Mouse (Mus musculus): ENCODE measurements around the gene Cntn3. TPM values are rescaled to one million over a fixed set of nuclear protein-coding genes. Genes with fewer than 3 reads are reported as not detected.

Gene Cntn3
- polyA plus RNA-seq, 1 experiment from 2014 or later, result 2.7 TPM

DNA sequence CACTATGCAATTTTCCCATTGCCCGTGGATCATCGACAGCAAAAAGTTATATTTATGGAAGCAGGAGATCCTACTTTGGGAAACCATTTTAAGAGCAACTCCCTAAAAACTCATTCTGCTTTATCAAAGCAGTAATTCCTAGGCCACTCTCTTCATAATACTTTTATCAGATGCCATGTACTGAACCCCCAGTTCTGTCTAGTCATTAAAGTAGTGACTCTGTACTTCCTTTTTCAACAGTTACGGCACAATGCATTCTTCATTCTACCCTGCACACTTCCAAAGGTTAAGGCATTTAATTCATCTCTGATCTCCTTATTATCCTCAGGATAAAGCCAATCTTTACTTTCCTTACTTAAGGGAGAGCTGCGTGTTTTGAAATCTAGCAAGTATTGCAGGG is 184.3 kb downstream of the Cntn3 start:
- Histone ChIP-seq H3K9ac (ENCODE audit: low read depth, low read length) (no peak overlapping the region), H3K27me3 (ENCODE audit: control insufficient read depth, insufficient read depth, low read length) (no peaks in the 10 kb centered on the region), H3K36me3 (ENCODE audit: control insufficient read depth, insufficient read depth, low read length) (no peaks in the 10 kb centered on the region), H3K27ac (ENCODE audit: low read depth, low read length) (no peak overlapping the region), H3K9me3 (ENCODE audit: control insufficient read depth, low read length) (no peaks in the 10 kb centered on the region), H3K4me3 (ENCODE audit: low read length) (no peak overlapping the region), H3K4me2 (replicated peaks; ENCODE audit: low read depth, low read length) (no peak overlapping the region), H3K4me1 (ENCODE audit: control insufficient read depth, insufficient read depth, low read length) (no peaks in the 10 kb centered on the region)
- 91% methylated on average over 4 of the region's 4 CpGs for WGBS
- ATAC-seq (ENCODE audit: low FRiP score, low TSS enrichment), result no peak

DNA sequence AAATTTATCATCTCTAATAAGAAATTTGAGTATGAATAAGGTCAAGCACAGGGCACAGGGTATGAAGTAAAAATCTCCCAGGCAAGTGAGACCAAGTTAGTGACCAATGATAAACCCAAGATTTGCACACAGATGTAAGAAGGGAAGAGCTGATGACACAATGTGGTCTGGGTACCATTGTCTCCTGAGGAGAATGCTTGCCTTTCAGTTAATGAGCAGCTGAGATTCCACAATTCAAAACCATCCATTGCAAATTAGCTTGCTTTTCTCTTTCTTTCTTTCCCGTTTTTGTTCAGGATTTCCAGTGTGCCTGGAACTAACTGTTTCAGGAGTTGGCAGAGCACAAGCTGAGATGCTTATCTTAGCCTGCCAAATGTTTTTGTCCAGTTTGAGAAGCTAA is 200.8 kb downstream of the Cntn3 start:
- Histone ChIP-seq H3K9me3 (ENCODE audit: control insufficient read depth, low read length) (no peaks in the 10 kb centered on the region), H3K36me3 (ENCODE audit: control insufficient read depth, insufficient read depth, low read length) (no peaks in the 10 kb centered on the region), H3K9ac (ENCODE audit: low read depth, low read length) (no peak overlapping the region), H3K4me3 (ENCODE audit: low read length) (no peak overlapping the region), H3K27me3 (ENCODE audit: control insufficient read depth, insufficient read depth, low read length) (no peaks in the 10 kb centered on the region), H3K27ac (ENCODE audit: low read depth, low read length) (no peak overlapping the region), H3K4me1 (ENCODE audit: control insufficient read depth, insufficient read depth, low read length) (no peaks in the 10 kb centered on the region), H3K4me2 (replicated peaks; ENCODE audit: low read depth, low read length) (no peak overlapping the region)
- WGBS, result 56% methylated on average over 1 of the region's 1 CpGs
- ATAC-seq (ENCODE audit: low FRiP score, low TSS enrichment), result no peak

DNA sequence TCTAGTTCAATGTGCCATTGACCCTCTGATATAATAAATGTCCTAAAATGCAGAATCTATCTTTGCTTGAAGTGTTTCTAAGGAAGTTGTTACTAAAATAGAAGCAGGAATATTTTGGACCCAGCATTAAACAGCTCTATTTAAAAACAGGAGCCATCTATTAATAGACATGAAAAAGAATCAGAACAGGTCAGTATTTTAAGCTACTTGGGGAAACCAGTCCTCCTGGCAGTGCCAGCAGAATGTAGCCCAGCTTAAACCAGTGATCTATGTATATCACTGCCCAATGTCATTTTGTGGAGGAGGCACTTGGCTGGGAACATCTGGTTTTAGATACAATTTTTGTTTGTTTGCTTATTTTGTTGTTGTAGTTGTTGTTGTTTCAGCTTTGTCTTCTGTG is 209.0 kb downstream of the Cntn3 start:
- Histone ChIP-seq H3K36me3 (ENCODE audit: control insufficient read depth, insufficient read depth, low read length) (no peaks in the 10 kb centered on the region), H3K4me3 (ENCODE audit: low read length) (no peak overlapping the region)

DNA sequence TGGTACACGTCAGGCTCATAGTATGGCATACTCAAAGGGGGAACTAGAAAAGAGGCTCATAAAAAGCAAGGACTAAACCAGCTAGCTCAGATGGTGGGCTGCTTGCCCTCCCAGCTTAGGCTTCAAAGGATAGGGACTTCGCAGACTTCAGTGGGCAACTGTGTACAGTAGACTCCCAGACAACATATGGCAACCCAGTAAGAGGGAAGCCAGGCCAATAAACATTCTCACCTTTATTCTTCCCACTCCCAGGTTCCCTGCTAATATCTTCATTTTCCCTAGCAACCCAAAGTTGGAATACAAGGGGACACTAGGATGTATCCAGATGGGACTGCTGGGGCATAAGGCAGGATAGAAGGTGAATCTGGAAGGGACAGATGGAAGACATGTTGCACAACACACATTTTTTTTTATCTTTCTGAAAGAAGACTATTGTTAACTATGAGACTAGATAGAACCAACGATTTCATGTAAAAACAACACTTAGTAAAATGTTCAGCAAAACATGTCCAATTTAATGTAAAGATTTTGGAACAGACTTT is 209.5 kb downstream of the Cntn3 start:
- Histone ChIP-seq H3K9ac (ENCODE audit: low read depth, low read length) (no peak overlapping the region), H3K4me1 (ENCODE audit: control insufficient read depth, insufficient read depth, low read length) (no peaks in the 10 kb centered on the region), H3K36me3 (ENCODE audit: control insufficient read depth, insufficient read depth, low read length) (no peaks in the 10 kb centered on the region), H3K4me2 (replicated peaks; ENCODE audit: low read depth, low read length) (no peak overlapping the region), H3K9me3 (ENCODE audit: control insufficient read depth, low read length) (no peaks in the 10 kb centered on the region), H3K4me3 (ENCODE audit: low read length) (no peak overlapping the region), H3K27me3 (ENCODE audit: control insufficient read depth, insufficient read depth, low read length) (no peaks in the 10 kb centered on the region), H3K27ac (ENCODE audit: low read depth, low read length) (no peak overlapping the region)
- WGBS, result 86% methylated on average over 3 of the region's 3 CpGs
- no peak for ATAC-seq (ENCODE audit: low FRiP score, low TSS enrichment)

More for the DNA sequence above, 209.0 kb downstream of the Cntn3 start:
- ATAC-seq (ENCODE audit: low FRiP score, low TSS enrichment), result no peak
- H3K27ac ChIP-seq (ENCODE audit: low read depth, low read length), result no peak overlapping the region
- H3K4me2 ChIP-seq (replicated peaks; ENCODE audit: low read depth, low read length), result no peak overlapping the region
- no peak overlapping the region for H3K9ac ChIP-seq (ENCODE audit: low read depth, low read length)
- no peaks in the 10 kb centered on the region for H3K9me3 ChIP-seq (ENCODE audit: control insufficient read depth, low read length)
- H3K4me1 ChIP-seq (ENCODE audit: control insufficient read depth, insufficient read depth, low read length), result no peaks in the 10 kb centered on the region
- H3K27me3 ChIP-seq (ENCODE audit: control insufficient read depth, insufficient read depth, low read length), result no peaks in the 10 kb centered on the region

- Histone ChIP-seq H3K4me1 (ENCODE audit: control insufficient read depth, insufficient read depth, low read length) (no peaks in the 10 kb centered on the region), H3K4me2 (replicated peaks; ENCODE audit: low read depth, low read length) (no peak overlapping the region), H3K27ac (ENCODE audit: low read depth, low read length) (no peak overlapping the region), H3K9me3 (ENCODE audit: control insufficient read depth, low read length) (no peaks in the 10 kb centered on the region), H3K9ac (ENCODE audit: low read depth, low read length) (no peak overlapping the region), H3K4me3 (ENCODE audit: low read length) (no peak overlapping the region), H3K27me3 (ENCODE audit: control insufficient read depth, insufficient read depth, low read length) (no peaks in the 10 kb centered on the region), H3K36me3 (ENCODE audit: control insufficient read depth, insufficient read depth, low read length) (no peaks in the 10 kb centered on the region)
- WGBS, result 78% methylated on average over 3 of the region's 3 CpGs
- no peak for ATAC-seq (ENCODE audit: low FRiP score, low TSS enrichment)
Observed at GRCm38 (mm10) chr6:102332144-102332543, 240.8 kb downstream of the Cntn3 start.

- H3K27me3 ChIP-seq (ENCODE audit: control insufficient read depth, insufficient read depth, low read length), result no peaks in the 10 kb centered on the region
- no peak overlapping the region for H3K9ac ChIP-seq (ENCODE audit: low read depth, low read length)
- 85% methylated on average over 2 of the region's 2 CpGs for WGBS
- H3K4me1 ChIP-seq (ENCODE audit: control insufficient read depth, insufficient read depth, low read length), result no peaks in the 10 kb centered on the region
- no peaks in the 10 kb centered on the region for H3K9me3 ChIP-seq (ENCODE audit: control insufficient read depth, low read length)
- no peak overlapping the region for H3K27ac ChIP-seq (ENCODE audit: low read depth, low read length)
- ATAC-seq (ENCODE audit: low FRiP score, low TSS enrichment), result no peak
- H3K4me3 ChIP-seq (ENCODE audit: low read length), result no peak overlapping the region
- H3K36me3 ChIP-seq (ENCODE audit: control insufficient read depth, insufficient read depth, low read length), result no peaks in the 10 kb centered on the region
- H3K4me2 ChIP-seq (replicated peaks; ENCODE audit: low read depth, low read length), result no peak overlapping the region
Observed at GRCm38 (mm10) chr6:102326711-102327110, 246.2 kb downstream of the Cntn3 start.

DNA sequence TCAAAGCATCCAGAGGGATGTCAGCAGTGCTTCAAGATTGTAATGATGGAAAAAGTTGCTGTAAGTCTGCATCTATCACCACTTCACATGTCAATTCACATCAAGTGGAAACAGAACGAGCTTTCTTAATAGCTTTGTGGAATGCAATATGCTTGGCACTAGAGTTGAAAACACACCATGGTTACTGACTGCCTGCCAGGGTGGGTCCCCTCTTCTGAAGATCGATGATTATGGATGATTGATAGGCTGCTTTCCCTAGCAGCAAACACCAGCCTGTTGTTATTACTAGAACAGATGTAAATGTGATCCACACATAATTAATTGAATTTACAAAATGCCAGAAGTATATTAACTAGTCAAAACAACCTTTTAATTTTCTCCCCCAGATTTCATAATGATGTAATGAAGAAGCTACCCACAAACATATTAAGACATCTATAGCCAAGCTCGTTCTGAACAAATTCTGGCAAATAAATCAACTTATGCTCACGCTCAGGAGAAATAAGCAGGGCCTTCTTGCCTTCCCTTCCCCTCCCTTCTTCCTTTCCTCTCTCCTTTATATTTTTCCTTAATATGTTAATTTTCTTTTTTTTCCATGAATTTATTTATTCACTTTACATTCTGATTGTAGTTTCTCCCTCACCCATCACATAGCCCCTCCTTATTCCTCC is 250.2 kb downstream of the Cntn3 start:
- H3K4me1 ChIP-seq (ENCODE audit: control insufficient read depth, insufficient read depth, low read length), result no peaks in the 10 kb centered on the region
- no peaks in the 10 kb centered on the region for H3K27me3 ChIP-seq (ENCODE audit: control insufficient read depth, insufficient read depth, low read length)
- H3K36me3 ChIP-seq (ENCODE audit: control insufficient read depth, insufficient read depth, low read length), result no peaks in the 10 kb centered on the region
- H3K4me3 ChIP-seq (ENCODE audit: low read length), result no peak overlapping the region
- no peak for ATAC-seq (ENCODE audit: low FRiP score, low TSS enrichment)
- H3K27ac ChIP-seq (ENCODE audit: low read depth, low read length), result no peak overlapping the region
- H3K9ac ChIP-seq (ENCODE audit: low read depth, low read length), result no peak overlapping the region
- H3K9me3 ChIP-seq (ENCODE audit: control insufficient read depth, low read length), result no peaks in the 10 kb centered on the region
- no peak overlapping the region for H3K4me2 ChIP-seq (replicated peaks; ENCODE audit: low read depth, low read length)
- 81% methylated on average over 4 of the region's 4 CpGs for WGBS

GRCm38 (mm10) chr6:102319755-102320154 is 253.1 kb downstream of the Cntn3 start:
- Histone ChIP-seq H3K4me3 (ENCODE audit: low read length) (no peak overlapping the region), H3K36me3 (ENCODE audit: control insufficient read depth, insufficient read depth, low read length) (no peaks in the 10 kb centered on the region), H3K9ac (ENCODE audit: low read depth, low read length) (no peak overlapping the region), H3K9me3 (ENCODE audit: control insufficient read depth, low read length) (no peaks in the 10 kb centered on the region), H3K27ac (ENCODE audit: low read depth, low read length) (no peak overlapping the region), H3K4me2 (replicated peaks; ENCODE audit: low read depth, low read length) (no peak overlapping the region), H3K4me1 (ENCODE audit: control insufficient read depth, insufficient read depth, low read length) (no peaks in the 10 kb centered on the region), H3K27me3 (ENCODE audit: control insufficient read depth, insufficient read depth, low read length) (no peaks in the 10 kb centered on the region)
- ATAC-seq (ENCODE audit: low FRiP score, low TSS enrichment), result no peak; the same call in 1 of the 2 replicates
- WGBS, result 57% methylated on average over 3 of the region's 3 CpGs

- Histone ChIP-seq H3K9ac (ENCODE audit: low read depth, low read length) (no peak overlapping the region), H3K4me3 (ENCODE audit: low read length) (no peak overlapping the region), H3K27ac (ENCODE audit: low read depth, low read length) (no peak overlapping the region), H3K36me3 (ENCODE audit: control insufficient read depth, insufficient read depth, low read length) (no peaks in the 10 kb centered on the region), H3K27me3 (ENCODE audit: control insufficient read depth, insufficient read depth, low read length) (no peaks in the 10 kb centered on the region), H3K4me2 (replicated peaks; ENCODE audit: low read depth, low read length) (no peak overlapping the region), H3K4me1 (ENCODE audit: control insufficient read depth, insufficient read depth, low read length) (no peaks in the 10 kb centered on the region), H3K9me3 (ENCODE audit: control insufficient read depth, low read length) (no peaks in the 10 kb centered on the region)
- 35% methylated on average over 2 of the region's 2 CpGs for WGBS
- ATAC-seq (ENCODE audit: low FRiP score, low TSS enrichment), result peak; percentile 68
Observed at GRCm38 (mm10) chr6:102282889-102283288, 290.0 kb downstream of the Cntn3 start.
